Mouse (Mus musculus): ENCODE data around the gene Rab19. TPM values are rescaled to one million over a fixed set of nuclear protein-coding genes. Genes with fewer than 3 reads are reported as not detected.

The Rab19 gene
- total and polyA plus RNA-seq, 3 experiments: 0.10 TPM; not detected in 2

Other genes with a start within 250 kb of the Rab19 start
- 1.7 and 2.5 TPM in 2 replicates for gene Kdm7a, start 174.4 kb upstream of the Rab19 start, total RNA-seq (2012; rRNA removed)
- 1 to 10 TPM in 1 of 2 experiments, not detected in 1; 2.5 TPM for gene Kdm7a, start 174.4 kb upstream of the Rab19 start, polyA plus RNA-seq (2012; ENCODE audit: insufficient read depth in 1 of 2, insufficient read length in 2 of 2, low read depth in 1 of 2, low replicate concordance in 2 of 2, missing spikeins in 1 of 2)
- gene Slc37a3, start 3.5 kb upstream of the Rab19 start, total RNA-seq (2012; rRNA removed): 4.9 and 5.9 TPM in 2 replicates
- gene Slc37a3, start 3.5 kb upstream of the Rab19 start, polyA plus RNA-seq (2012; ENCODE audit: insufficient read depth in 1 of 2, insufficient read length in 2 of 2, low read depth in 1 of 2, low replicate concordance in 2 of 2, missing spikeins in 1 of 2): 10 to 100 TPM in 1 of 2 experiments, not detected in 1; 12.0 TPM
- 58.1 and 60.4 TPM in 2 replicates for gene Mkrn1, start 39.3 kb downstream of the Rab19 start, total RNA-seq (2012; rRNA removed)
- 10 to 100 TPM in 1 of 2 experiments, not detected in 1; 57.4 TPM for gene Mkrn1, start 39.3 kb downstream of the Rab19 start, polyA plus RNA-seq (2012; ENCODE audit: insufficient read depth in 1 of 2, insufficient read length in 2 of 2, low read depth in 1 of 2, low replicate concordance in 2 of 2, missing spikeins in 1 of 2)
- gene Dennd2a, start 176.7 kb downstream of the Rab19 start, total RNA-seq (2012; rRNA removed): not detected in 2 replicates
- under 1 TPM in 1 of 2 experiments, not detected in 1; 0.15 TPM for gene Dennd2a, start 176.7 kb downstream of the Rab19 start, polyA plus RNA-seq (2012; ENCODE audit: insufficient read depth in 1 of 2, insufficient read length in 2 of 2, low read depth in 1 of 2, low replicate concordance in 2 of 2, missing spikeins in 1 of 2)
- 8.1 and 11.0 TPM in 2 replicates for gene Adck2, start 192.7 kb downstream of the Rab19 start, total RNA-seq (2012; rRNA removed)
- 10 to 100 TPM in 1 of 2 experiments, not detected in 1; 11.6 TPM for gene Adck2, start 192.7 kb downstream of the Rab19 start, polyA plus RNA-seq (2012; ENCODE audit: insufficient read depth in 1 of 2, insufficient read length in 2 of 2, low read depth in 1 of 2, low replicate concordance in 2 of 2, missing spikeins in 1 of 2)
- 1.4 and 1.5 TPM in 2 replicates for gene Gm42420, start 204.6 kb downstream of the Rab19 start, total RNA-seq (2012; rRNA removed)
- gene Gm42420, start 204.6 kb downstream of the Rab19 start, polyA plus RNA-seq (2012; ENCODE audit: insufficient read depth in 1 of 2, insufficient read length in 2 of 2, low read depth in 1 of 2, low replicate concordance in 2 of 2, missing spikeins in 1 of 2): 1 to 10 TPM in 1 of 2 experiments, not detected in 1; 1.9 TPM
- gene Ndufb2, start 211.4 kb downstream of the Rab19 start, total RNA-seq (2012; rRNA removed): 137 and 144 TPM in 2 replicates
- gene Ndufb2, start 211.4 kb downstream of the Rab19 start, polyA plus RNA-seq (2012; ENCODE audit: insufficient read depth in 1 of 2, insufficient read length in 2 of 2, low read depth in 1 of 2, low replicate concordance in 2 of 2, missing spikeins in 1 of 2): 10 to 100 TPM in 1 of 2 experiments, not detected in 1; 80.0 TPM

Data from MEL (cell line).